Mouse (Mus musculus) liver, embryonic 15.5 days (tissue): ENCODE data around the gene Stac3. TPM values are rescaled to one million over a fixed set of nuclear protein-coding genes. Genes with fewer than 3 reads are reported as not detected.
A peak's percentile ranks its signal among the peaks of the same experiment; 100 is the strongest.

Experiments used
- ATAC-seq: fragments of 200-750 bp; cut with Nextera tagmentation; 2 replicates; pipeline ENCODE4 v1.8.0; 2017; ENCODE audit warnings: moderate number of reproducible peaks, mild to moderate bottlenecking, moderate library complexity; ENCODE audit not compliant: insufficient read depth
- H3K27ac ChIP-seq: fragments of 300-500 bp; sonication (generic); replicated peaks from 2 replicates; pipeline ENCODE4 v1.5.1; 2015; ENCODE audit warnings: mild to moderate bottlenecking, inconsistent platforms
- H3K27me3 ChIP-seq: fragments of 300-500 bp; sonication (generic); 2 replicates; pipeline ENCODE4 v1.6.1; 2015; ENCODE audit warnings: mild to moderate bottlenecking, inconsistent platforms
- H3K36me3 ChIP-seq: fragments of 300-500 bp; sonication (generic); replicated peaks from 2 replicates; pipeline ENCODE4 v1.6.1; 2015; ENCODE audit warnings: moderate library complexity, mild to moderate bottlenecking, inconsistent platforms
- H3K4me1 ChIP-seq: fragments of 300-500 bp; sonication (generic); replicated peaks from 2 replicates; pipeline ENCODE4 v1.6.1; 2015; ENCODE audit warnings: inconsistent platforms
- H3K4me2 ChIP-seq: fragments of 300-500 bp; sonication (generic); 2 replicates; pipeline ENCODE4 v1.6.1; 2015; ENCODE audit warnings: moderate library complexity, mild to moderate bottlenecking, inconsistent platforms
- H3K4me3 ChIP-seq: fragments of 300-500 bp; sonication (generic); replicated peaks from 2 replicates; pipeline ENCODE4 v1.5.1; 2015; ENCODE audit warnings: mild to moderate bottlenecking, inconsistent platforms
- H3K9ac ChIP-seq: fragments of 300-500 bp; sonication (generic); 2 replicates; pipeline ENCODE4 v1.6.1; 2015; ENCODE audit warnings: moderate library complexity, mild to moderate bottlenecking, inconsistent platforms
- H3K9me3 ChIP-seq: fragments of 300-500 bp; sonication (generic); replicated peaks from 2 replicates; pipeline ENCODE4 v1.6.1; 2016; ENCODE audit warnings: inconsistent platforms
- WGBS: fragments of 180-500 bp; shearing (Covaris S2); methylation state at CpG from one replicate; pipeline ENCODE4 v1.1.7; 2015; ENCODE audit warnings: mixed read lengths; ENCODE audit not compliant: insufficient replicate concordance; 5-methylcytosine and 5-hydroxymethylcytosine counted together
- polyA plus RNA-seq: library from polyadenylated mRNA; unstranded; fragments of >200 nt; fragmentation: Nextera tagmentation; extraction: Ambion mirVana; gene quantifications from 2 replicates; pipeline ENCODE4 v1.2.1, GENCODE M21; 2015

Gene Stac3
- polyA plus RNA-seq, 1 experiment from 2014 or later, result 1.0 TPM

- WGBS, result 10% methylated on average over 17 of the region's 17 CpGs
- peaks cover 95% of the 10 kb centered on the region for H3K27me3 ChIP-seq
- no peak for ATAC-seq
- peaks cover 54% of the 10 kb centered on the region for H3K4me1 ChIP-seq
- no peak overlapping the region for H3K27ac ChIP-seq
- H3K9me3 ChIP-seq, result no peaks in the 10 kb centered on the region
- H3K9ac ChIP-seq, result no peak overlapping the region
- no peaks in the 10 kb centered on the region for H3K36me3 ChIP-seq
- peak overlapping the region; percentile 35; the same call in 1 of the 2 replicates for H3K4me3 ChIP-seq
- peak overlapping the region; percentile 67; the same call in 1 of the 2 replicates for H3K4me2 ChIP-seq
These were observed 8.6 kb downstream of the Stac3 start for GRCm38 (mm10) chr10:127509837-127510701.

- peaks cover 64% of the 10 kb centered on the region for H3K4me1 ChIP-seq
- 0 out of 2 replicates have a peak overlapping the region, but pooled peaks have one; percentile 49 for H3K4me3 ChIP-seq
- H3K4me2 ChIP-seq, result peak overlapping the region; percentile 77; the same call in 1 of the 2 replicates
- no peak for ATAC-seq
- WGBS, result 6% methylated on average over 11 of the region's 11 CpGs
- no peaks in the 10 kb centered on the region for H3K9me3 ChIP-seq
- H3K27me3 ChIP-seq, result peaks cover 99% of the 10 kb centered on the region
- no peaks in the 10 kb centered on the region for H3K36me3 ChIP-seq
- H3K9ac ChIP-seq, result no peak overlapping the region
- no peak overlapping the region for H3K27ac ChIP-seq
These were observed 9.6 kb downstream of the Stac3 start for GRCm38 (mm10) chr10:127510895-127511617.

- Histone ChIP-seq H3K9me3 (no peaks in the 10 kb centered on the region), H3K9ac (peak overlapping the region; percentile 21; the same call in 1 of the 2 replicates), H3K36me3 (peaks cover 1% of the 10 kb centered on the region; the same call in 1 of the 2 replicates), H3K4me1 (peaks cover 71% of the 10 kb centered on the region), H3K27me3 (peaks cover 99% of the 10 kb centered on the region), H3K4me3 (peak overlapping the region; percentile 49), H3K27ac (no peak overlapping the region), H3K4me2 (peak overlapping the region; percentile 77)
- ATAC-seq, result no peak
- 1% methylated on average over 46 of the region's 46 CpGs for WGBS
These were observed 10.3 kb downstream of the Stac3 start for GRCm38 (mm10) chr10:127511634-127512306.

GRCm38 (mm10) chr10:127512307-127512666 lies 10.8 kb downstream of the Stac3 start:
- Histone ChIP-seq H3K9ac (0 out of 2 replicates have a peak overlapping the region, but pooled peaks have one; percentile 4), H3K27ac (no peak overlapping the region), H3K4me3 (peak overlapping the region; percentile 49), H3K9me3 (no peaks in the 10 kb centered on the region), H3K4me1 (peaks cover 77% of the 10 kb centered on the region), H3K36me3 (peaks cover 6% of the 10 kb centered on the region), H3K4me2 (peak overlapping the region; percentile 77), H3K27me3 (peaks cover 94% of the 10 kb centered on the region)
- no peak for ATAC-seq
- WGBS, result 5% methylated on average over 7 of the region's 7 CpGs

GRCm38 (mm10) chr10:127512813-127513212 lies 11.3 kb downstream of the Stac3 start:
- Histone ChIP-seq H3K9ac (peak overlapping the region; percentile 48), H3K4me1 (peaks cover 82% of the 10 kb centered on the region), H3K9me3 (no peaks in the 10 kb centered on the region), H3K27me3 (peaks cover 89% of the 10 kb centered on the region), H3K4me3 (peak overlapping the region; percentile 49), H3K27ac (peak overlapping the region; percentile 55; the same call in 1 of the 2 replicates), H3K36me3 (peaks cover 12% of the 10 kb centered on the region), H3K4me2 (peak overlapping the region; percentile 77)
- WGBS, result 0% methylated on average over 27 of the region's 27 CpGs
- peak; percentile 39 for ATAC-seq

GRCm38 (mm10) chr10:127513501-127514091 lies 12.1 kb downstream of the Stac3 start:
- WGBS, result 1% methylated on average over 16 of the region's 16 CpGs
- peaks cover 81% of the 10 kb centered on the region for H3K27me3 ChIP-seq
- peak; percentile 68 for ATAC-seq

GRCm38 (mm10) chr10:127514111-127514698 lies 12.7 kb downstream of the Stac3 start:
- H3K27ac ChIP-seq, result peak overlapping the region; percentile 55; the same call in 1 of the 2 replicates
- peak overlapping the region; percentile 48 for H3K9ac ChIP-seq
- H3K4me2 ChIP-seq, result peak overlapping the region; percentile 77
- peaks cover 75% of the 10 kb centered on the region for H3K27me3 ChIP-seq
- no peak for ATAC-seq
- peaks cover 76% of the 10 kb centered on the region for H3K4me1 ChIP-seq
- H3K4me3 ChIP-seq, result peak overlapping the region; percentile 49
- peaks cover 26% of the 10 kb centered on the region for H3K36me3 ChIP-seq
- no peaks in the 10 kb centered on the region for H3K9me3 ChIP-seq
- 7% methylated on average over 13 of the region's 13 CpGs for WGBS

More at GRCm38 (mm10) chr10:127513501-127514091, 12.1 kb downstream of the Stac3 start:
- Histone ChIP-seq H3K9ac (peak overlapping the region; percentile 48), H3K36me3 (peaks cover 20% of the 10 kb centered on the region), H3K4me1 (peaks cover 82% of the 10 kb centered on the region), H3K27ac (peak overlapping the region; percentile 55; the same call in 1 of the 2 replicates), H3K9me3 (no peaks in the 10 kb centered on the region), H3K4me2 (peak overlapping the region; percentile 77), H3K4me3 (peak overlapping the region; percentile 49)

- no peak for ATAC-seq
- peaks cover 69% of the 10 kb centered on the region for H3K27me3 ChIP-seq
- WGBS, result 13% methylated on average over 6 of the region's 6 CpGs
- no peaks in the 10 kb centered on the region for H3K9me3 ChIP-seq
- H3K9ac ChIP-seq, result peak within 1 kb of the TSS; percentile 48
- H3K4me2 ChIP-seq, result peak within 1 kb of the TSS; percentile 77
- H3K27ac ChIP-seq, result peak within 1 kb of the TSS; percentile 77
- peaks cover 73% of the 10 kb centered on the region for H3K4me1 ChIP-seq
- peaks cover 31% of the 10 kb centered on the region for H3K36me3 ChIP-seq
- peak within 1 kb of the TSS; percentile 49 for H3K4me3 ChIP-seq
These were observed 13.3 kb downstream of the Stac3 start, which contains the start of gene Ndufa4l2 for GRCm38 (mm10) chr10:127514764-127515163. TSS of gene Ndufa4l2 (plus strand) at chr10:127514967.

GRCm38 (mm10) chr10:127515271-127515982 lies 13.9 kb downstream of the Stac3 start:
- peak overlapping the region; percentile 28 for H3K4me3 ChIP-seq
- H3K27me3 ChIP-seq, result peaks cover 63% of the 10 kb centered on the region
- peak overlapping the region; percentile 25; the same call in 1 of the 2 replicates for H3K9ac ChIP-seq
- H3K36me3 ChIP-seq, result peaks cover 38% of the 10 kb centered on the region
- no peak for ATAC-seq
- H3K4me2 ChIP-seq, result peak overlapping the region; percentile 77
- WGBS, result 40% methylated on average over 9 of the region's 9 CpGs
- peaks cover 79% of the 10 kb centered on the region for H3K4me1 ChIP-seq
- H3K9me3 ChIP-seq, result no peaks in the 10 kb centered on the region
- peak overlapping the region; percentile 77; the same call in 1 of the 2 replicates for H3K27ac ChIP-seq
